Mouse (Mus musculus): ENCODE measurements around the gene Gpd1.
A peak's percentile ranks its signal among the peaks of the same experiment; 100 is the strongest.

Gpd1 gene

GRCm38 (mm10) chr15:99717386-99718334 is at the start of gene Gpd1:
Gene Gpd1 (plus strand): TSS chr15:99717515.
- DNase-seq (ENCODE audit: low read depth in 1 of 2, low spot score in 2 of 2), result no peak

GRCm38 (mm10) chr15:99667544-99667943 is 49.8 kb upstream of the Gpd1 start:
- DNase-seq (ENCODE audit: low read depth in 1 of 2, low spot score in 2 of 2), result no peak

- peak in 1 of 2 experiments; percentile 43 for DNase-seq (ENCODE audit: low read depth in 1 of 2, low spot score in 2 of 2)
Observed at GRCm38 (mm10) chr15:99668881-99669280, 48.4 kb upstream of the Gpd1 start.

GRCm38 (mm10) chr15:99669392-99669791 is 47.9 kb upstream of the Gpd1 start:
- DNase-seq (ENCODE audit: low read depth in 1 of 2, low spot score in 2 of 2), result no peak

GRCm38 (mm10) chr15:99670154-99670821 is 47.0 kb upstream of the Gpd1 start, which contains the start of gene Asic1:
Gene Asic1 (plus strand): TSS chr15:99670368.
- DNase-seq (ENCODE audit: low read depth in 1 of 2, low spot score in 2 of 2), result no peak

GRCm38 (mm10) chr15:99670964-99671670 is 46.2 kb upstream of the Gpd1 start:
- no peak for DNase-seq (ENCODE audit: low read depth in 1 of 2, low spot score in 2 of 2)

- DNase-seq (ENCODE audit: low read depth in 1 of 2, low spot score in 2 of 2), result no peak
Observed at GRCm38 (mm10) chr15:99671783-99672182, 45.5 kb upstream of the Gpd1 start.

GRCm38 (mm10) chr15:99674866-99675265 is 42.4 kb upstream of the Gpd1 start:
- no peak for DNase-seq (ENCODE audit: low read depth in 1 of 2, low spot score in 2 of 2)

GRCm38 (mm10) chr15:99677089-99677488 is 40.2 kb upstream of the Gpd1 start:
- DNase-seq (ENCODE audit: low read depth in 1 of 2, low spot score in 2 of 2), result no peak

- DNase-seq (ENCODE audit: low read depth in 1 of 2, low spot score in 2 of 2), result no peak
Observed at GRCm38 (mm10) chr15:99678063-99678800, 39.1 kb upstream of the Gpd1 start.

GRCm38 (mm10) chr15:99679008-99679407 is 38.3 kb upstream of the Gpd1 start:
- DNase-seq (ENCODE audit: low read depth in 1 of 2, low spot score in 2 of 2), result no peak

GRCm38 (mm10) chr15:99682880-99683279 is 34.4 kb upstream of the Gpd1 start:
- no peak for DNase-seq (ENCODE audit: low read depth in 1 of 2, low spot score in 2 of 2)

GRCm38 (mm10) chr15:99684156-99684555 is 33.2 kb upstream of the Gpd1 start:
- no peak for DNase-seq (ENCODE audit: low read depth in 1 of 2, low spot score in 2 of 2)

GRCm38 (mm10) chr15:99688712-99689111 is 28.6 kb upstream of the Gpd1 start:
- DNase-seq (ENCODE audit: low read depth in 1 of 2, low spot score in 2 of 2), result no peak

GRCm38 (mm10) chr15:99690924-99691323 is 26.4 kb upstream of the Gpd1 start:
- DNase-seq (ENCODE audit: low read depth in 1 of 2, low spot score in 2 of 2), result no peak

GRCm38 (mm10) chr15:99691976-99692375 is 25.3 kb upstream of the Gpd1 start:
- no peak for DNase-seq (ENCODE audit: low read depth in 1 of 2, low spot score in 2 of 2)

- no peak for DNase-seq (ENCODE audit: low read depth in 1 of 2, low spot score in 2 of 2)
Observed at GRCm38 (mm10) chr15:99697309-99697708, 20.0 kb upstream of the Gpd1 start.

GRCm38 (mm10) chr15:99698533-99699085 is 18.7 kb upstream of the Gpd1 start:
- DNase-seq (ENCODE audit: low read depth in 1 of 2, low spot score in 2 of 2), result no peak

- DNase-seq (ENCODE audit: low read depth in 1 of 2, low spot score in 2 of 2), result no peak
Observed at GRCm38 (mm10) chr15:99699715-99700114, 17.6 kb upstream of the Gpd1 start.

Data from monocyte, adult 2 months (primary cell).